Mouse (Mus musculus): ENCODE results near the gene Shmt2.

Shmt2 gene

GRCm38 (mm10) chr10:127534036-127534928 lies 12.0 kb upstream of the Shmt2 start, which contains the start of gene Nxph4:
Gene Nxph4 (minus strand): TSS chr10:127534559.
- no peak for DNase-seq (ENCODE audit: low spot score)

GRCm38 (mm10) chr10:127531548-127531947 lies 9.3 kb upstream of the Shmt2 start:
- no peak for DNase-seq (ENCODE audit: low spot score)

- DNase-seq (ENCODE audit: low spot score), result no peak
Measured at GRCm38 (mm10) chr10:127530945-127531344, 8.7 kb upstream of the Shmt2 start.

GRCm38 (mm10) chr10:127527481-127527880 lies 5.2 kb upstream of the Shmt2 start:
- no peak for DNase-seq (ENCODE audit: low spot score)

DNA sequence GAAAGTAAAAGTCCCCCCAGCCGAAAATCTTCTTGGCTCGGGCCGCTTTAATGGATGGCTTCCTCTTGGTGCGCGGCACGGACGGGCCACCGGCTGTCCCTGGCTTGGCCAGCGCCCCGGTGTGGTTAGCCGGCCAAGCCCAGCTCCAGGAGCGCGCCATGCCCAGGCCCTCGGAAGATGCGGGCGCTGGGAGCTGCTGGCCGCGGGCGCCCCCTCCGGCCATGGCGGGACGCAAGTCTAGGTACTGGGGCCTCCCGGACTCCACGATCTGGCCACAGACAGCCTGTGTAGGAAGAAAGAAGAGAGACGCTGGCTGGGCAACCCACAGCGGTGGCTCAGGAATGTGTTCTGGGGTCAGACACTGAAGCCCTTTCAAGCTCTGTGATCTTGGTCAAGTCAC lies 4.4 kb upstream of the Shmt2 start:
- no peak for DNase-seq (ENCODE audit: low spot score)

GRCm38 (mm10) chr10:127526048-127526447 lies 3.8 kb upstream of the Shmt2 start:
- no peak for DNase-seq (ENCODE audit: low spot score)

- no peak for DNase-seq (ENCODE audit: low spot score)
Measured at GRCm38 (mm10) chr10:127524646-127525255, 2.5 kb upstream of the Shmt2 start.

DNA sequence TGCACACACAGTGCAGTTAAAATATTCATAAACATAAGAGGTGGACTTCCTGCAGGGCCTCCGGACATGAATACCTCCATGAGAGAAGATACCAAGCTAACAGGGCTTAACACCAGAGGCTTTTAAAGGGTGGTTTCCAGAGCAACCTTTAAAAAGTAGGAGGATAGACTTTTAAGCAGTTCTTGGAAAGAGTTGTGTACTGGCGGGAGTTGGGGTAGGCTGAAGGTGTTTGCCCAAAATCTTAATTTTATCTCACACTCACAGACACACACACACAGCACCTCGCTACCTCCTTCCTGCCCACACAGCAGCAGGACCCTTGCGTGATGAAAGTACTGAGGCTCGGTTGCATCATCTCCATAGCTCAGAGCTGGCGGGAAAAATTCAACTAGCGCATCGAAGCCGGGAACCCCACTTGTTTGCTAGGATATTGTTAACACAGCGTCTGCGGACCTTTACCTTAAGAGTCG lies 598 bp downstream of the Shmt2 start:
- no peak for DNase-seq (ENCODE audit: low spot score)

- DNase-seq (ENCODE audit: low spot score), result no peak
Measured at GRCm38 (mm10) chr10:127520714-127521357, 1.4 kb downstream of the Shmt2 start.

GRCm38 (mm10) chr10:127519903-127520713 lies 2.1 kb downstream of the Shmt2 start:
- no peak for DNase-seq (ENCODE audit: low spot score)

- DNase-seq (ENCODE audit: low spot score), result no peak
Measured at GRCm38 (mm10) chr10:127519041-127519701, 3.1 kb downstream of the Shmt2 start.

DNA sequence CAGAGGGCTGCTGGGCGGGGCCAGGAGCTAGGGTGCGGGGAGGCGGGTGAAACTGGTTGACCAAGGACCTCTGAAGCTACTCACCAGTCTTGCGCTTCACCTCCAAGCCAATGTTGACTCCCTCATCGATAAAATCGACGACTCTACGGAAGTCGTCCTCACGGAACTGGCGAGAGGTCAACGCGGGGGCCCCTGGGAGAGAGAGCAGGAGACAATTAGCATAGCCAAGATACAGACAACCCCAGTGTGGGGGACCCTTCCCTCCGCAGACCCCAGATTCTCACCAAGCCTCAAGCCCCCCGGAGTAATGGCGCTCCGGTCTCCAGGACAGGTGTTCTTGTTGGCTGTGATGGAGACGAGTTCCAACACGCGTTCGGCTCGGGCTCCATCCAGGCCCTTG lies 4.3 kb downstream of the Shmt2 start:
- no peak for DNase-seq (ENCODE audit: low spot score)

GRCm38 (mm10) chr10:127516576-127517260 lies 5.5 kb downstream of the Shmt2 start:
- DNase-seq (ENCODE audit: low spot score), result no peak

- no peak for DNase-seq (ENCODE audit: low spot score)
Measured at GRCm38 (mm10) chr10:127515983-127516459, 6.2 kb downstream of the Shmt2 start.

DNA sequence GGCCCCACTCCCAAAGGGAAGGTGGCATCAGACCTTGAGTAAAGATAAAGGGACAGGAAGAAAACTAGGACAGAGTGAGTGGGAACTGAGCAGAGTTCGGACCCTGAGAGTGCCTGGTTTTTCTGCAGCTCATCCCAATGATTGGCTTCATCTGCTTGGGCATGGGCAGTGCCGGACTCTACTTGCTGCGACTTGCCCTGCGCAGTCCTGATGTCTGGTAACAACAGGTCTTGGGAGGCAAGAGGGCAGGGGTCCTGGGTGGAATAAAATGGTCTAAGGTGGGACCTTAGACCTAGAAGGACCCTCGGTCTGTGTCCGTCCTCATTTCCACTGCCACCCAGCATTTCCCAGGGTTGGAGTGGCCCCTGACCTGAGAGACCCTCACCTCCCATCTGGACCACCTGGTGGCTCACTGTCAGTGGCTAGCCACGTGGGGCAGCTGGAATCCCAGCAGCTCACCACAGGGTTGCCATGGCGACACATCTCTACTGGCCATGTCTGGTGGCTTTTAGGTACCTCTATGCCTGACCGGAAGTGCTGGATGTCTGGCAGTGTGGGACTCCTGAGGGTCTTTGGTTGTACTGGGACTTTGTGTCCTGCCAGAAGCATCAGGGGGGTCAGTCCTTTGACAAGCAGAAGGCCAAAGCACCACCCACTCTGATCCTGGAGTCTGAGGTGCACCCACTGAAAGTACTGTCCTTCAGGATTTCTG lies 6.8 kb downstream of the Shmt2 start:
- DNase-seq (ENCODE audit: low spot score), result no peak

DNA sequence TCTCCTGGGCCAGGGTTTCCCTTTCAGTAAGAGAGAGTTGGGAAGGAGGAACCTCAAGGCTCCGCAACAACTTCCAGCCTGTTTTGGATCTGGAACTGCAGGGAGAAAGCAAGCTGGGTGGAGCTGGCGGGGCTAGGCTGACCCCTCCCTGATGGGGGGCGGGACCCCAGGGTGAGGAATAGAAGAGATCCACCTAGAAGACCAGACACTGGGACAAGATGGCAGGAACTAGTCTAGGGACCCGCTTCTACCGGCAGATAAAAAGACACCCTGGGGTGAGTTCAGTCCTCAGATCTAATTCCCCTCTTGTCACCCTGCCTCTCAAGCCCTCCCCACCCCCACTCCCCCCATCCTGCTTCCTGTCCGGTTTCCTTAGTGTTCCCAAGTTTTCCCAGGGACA lies 7.5 kb downstream of the Shmt2 start, which contains the start of gene Ndufa4l2:
Gene Ndufa4l2 (plus strand): TSS at position 204 of the 400 bp plus-strand sequence.
- DNase-seq (ENCODE audit: low spot score), result no peak

- DNase-seq (ENCODE audit: low spot score), result no peak
Measured at GRCm38 (mm10) chr10:127514111-127514698, 8.0 kb downstream of the Shmt2 start.

- DNase-seq (ENCODE audit: low spot score), result no peak
Measured at GRCm38 (mm10) chr10:127513501-127514091, 8.6 kb downstream of the Shmt2 start.

GRCm38 (mm10) chr10:127512813-127513212 lies 9.4 kb downstream of the Shmt2 start:
- peak; percentile 76 for DNase-seq (ENCODE audit: low spot score)

All from urinary bladder, postnatal 10 days (tissue).